Mouse (Mus musculus) olfactory bulb, adult 2 months (tissue): ENCODE measurements around the gene Ms4a4c. TPM values are rescaled to one million over a fixed set of nuclear protein-coding genes. Genes with fewer than 3 reads are reported as not detected.
"Not testable (repeated sequence)": the region's sequence is repeated elsewhere in the genome, so short reads cannot be mapped to it uniquely, and the experiment has no call there.

Source experiments
- H3K27ac ChIP-seq: fragments of 200-500 bp; 2 replicates; pipeline ENCODE4 v1.5.1; 2012; ENCODE audit warnings: low read depth, low read length; ENCODE audit not compliant: insufficient read depth
- H3K4me1 ChIP-seq: fragments of 200-500 bp; 2 replicates; pipeline ENCODE4 v1.6.1; 2012; ENCODE audit warnings: low read length; ENCODE audit not compliant: control insufficient read depth, insufficient read depth
- H3K4me3 ChIP-seq: fragments of 200-500 bp; 2 replicates; pipeline ENCODE4 v1.5.1; 2012; ENCODE audit warnings: mild to moderate bottlenecking, low read depth, low read length, moderate library complexity; ENCODE audit not compliant: insufficient read depth
- CTCF ChIP-seq: fragments of 200-500 bp; IDR thresholded peaks from 2 replicates; pipeline ENCODE4 v1.5.1; 2012; ENCODE audit warnings: low read depth, mild to moderate bottlenecking, low read length, moderate library complexity; ENCODE audit not compliant: insufficient read depth
- POLR2A ChIP-seq: fragments of 200-500 bp; IDR thresholded peaks from 2 replicates; pipeline ENCODE4 v1.6.1; 2012; ENCODE audit warnings: mild to moderate bottlenecking, low read depth, low read length, moderate library complexity; ENCODE audit not compliant: insufficient read depth
- WGBS: fragments of 180-500 bp; shearing (Covaris S2); methylation state at CpG from one replicate; pipeline ENCODE4 v1.1.7; 2018; 5-methylcytosine and 5-hydroxymethylcytosine counted together
- polyA plus RNA-seq: library from polyadenylated mRNA; stranded (reverse); fragments of >200 nt; gene quantifications from 2 replicates; pipeline ENCODE4 v1.2.4, GENCODE M21; 2012; ENCODE audit warnings: low replicate concordance; ENCODE audit not compliant: missing spikeins, insufficient read depth, insufficient read length

Ms4a4c gene
- polyA plus RNA-seq, 1 experiment: not detected

DNA sequence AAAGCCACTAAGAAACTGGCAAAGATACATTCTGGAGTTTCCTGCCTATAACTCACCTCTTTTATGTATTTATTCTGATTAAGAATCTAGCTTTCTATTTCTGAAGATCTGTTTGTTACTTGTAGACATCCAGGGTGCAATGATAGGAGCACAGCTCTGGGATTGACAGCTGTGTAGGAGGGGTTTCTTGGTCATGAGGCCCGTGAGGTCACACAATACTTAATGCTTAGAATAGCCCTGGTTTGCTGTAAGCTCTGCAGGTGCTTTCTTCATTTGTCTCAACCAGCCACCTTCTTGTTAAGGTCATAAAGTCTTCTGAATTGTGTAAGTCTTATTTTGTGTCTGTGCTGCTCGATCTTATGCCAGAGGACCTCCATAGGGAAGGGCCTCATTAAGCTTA is 15.6 kb upstream of the Ms4a4c start:
- H3K4me3 ChIP-seq: no peak overlapping the region
- TF ChIP-seq POLR2A (no peak), CTCF (no peak)
- H3K4me1 ChIP-seq: no peaks in the 10 kb centered on the region
- H3K27ac ChIP-seq: no peak overlapping the region
- 86% methylated on average over 2 of the region's 2 CpGs for whole genome bisulfite sequencing

DNA sequence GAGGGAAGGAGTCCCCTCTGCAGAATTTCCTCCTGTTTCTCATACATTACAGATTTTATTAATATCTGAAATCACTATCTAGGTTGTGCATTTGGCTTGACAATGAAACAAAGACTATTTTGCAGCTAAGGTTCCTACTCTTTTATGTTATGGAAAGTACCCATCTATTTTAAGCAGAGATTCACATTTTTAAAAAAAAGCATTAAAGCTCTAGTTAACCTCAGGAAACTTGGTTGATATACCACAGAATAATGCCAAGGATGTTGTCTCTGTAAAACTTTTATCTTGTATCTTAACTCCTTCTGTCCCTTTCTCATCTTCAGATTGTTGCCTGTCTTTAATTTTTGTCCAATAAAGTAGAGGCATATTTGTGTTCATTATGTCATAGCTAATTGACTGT is 8.8 kb upstream of the Ms4a4c start:
- no peak overlapping the region for H3K4me3 ChIP-seq
- TF ChIP-seq CTCF (no peak), POLR2A (no peak)

DNA sequence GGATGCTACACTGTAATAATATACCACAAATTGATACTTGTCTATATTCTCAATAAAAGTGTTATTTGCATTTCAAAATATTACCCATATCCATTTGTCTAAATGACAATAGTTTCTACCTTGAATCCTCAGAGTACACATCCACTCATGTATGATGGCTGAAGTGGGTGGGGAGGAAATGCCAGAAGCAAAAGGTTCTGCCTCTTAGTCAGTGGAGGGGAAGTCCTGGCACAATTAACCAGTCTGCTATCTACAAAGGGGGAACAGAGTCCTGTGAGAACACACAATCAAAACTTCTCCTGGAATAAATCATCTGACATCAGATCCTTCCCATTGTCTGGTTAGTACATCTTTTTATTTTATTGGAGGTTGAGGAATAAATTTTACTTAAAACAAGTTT is 2.9 kb downstream of the Ms4a4c start:
- no peak overlapping the region for H3K4me3 ChIP-seq
- H3K27ac ChIP-seq: no peak overlapping the region
- TF ChIP-seq CTCF: no peak
- TF ChIP-seq POLR2A: no peak
- no peaks in the 10 kb centered on the region for H3K4me1 ChIP-seq

More for the DNA sequence above, 8.8 kb upstream of the Ms4a4c start:
- no peaks in the 10 kb centered on the region for H3K4me1 ChIP-seq
- H3K27ac ChIP-seq: no peak overlapping the region

DNA sequence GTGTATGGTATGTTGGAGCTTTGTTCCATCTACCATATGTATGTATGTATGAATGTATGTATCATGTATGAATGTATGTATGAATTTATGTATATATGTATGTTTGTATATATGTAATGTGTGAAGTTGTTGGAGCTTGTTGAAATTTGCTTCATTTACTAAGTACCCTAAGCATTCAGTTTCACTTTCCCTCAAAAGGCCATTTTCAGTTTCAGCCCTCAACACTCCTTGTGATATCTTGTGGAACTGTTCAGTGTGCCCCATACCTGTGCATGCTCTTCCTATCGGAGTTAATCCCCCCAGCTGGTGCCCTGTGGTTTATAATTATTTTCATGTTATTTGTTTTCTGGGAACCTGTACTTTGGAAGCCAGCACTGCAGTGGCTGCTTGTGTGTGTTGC is 4.0 kb downstream of the Ms4a4c start:
- H3K4me3 ChIP-seq: no peak overlapping the region
- no peaks in the 10 kb centered on the region for H3K4me1 ChIP-seq
- TF ChIP-seq CTCF: no peak
- TF ChIP-seq POLR2A: no peak
- 95% methylated on average over 1 of the region's 1 CpGs for WGBS
- H3K27ac ChIP-seq: no peak overlapping the region

DNA sequence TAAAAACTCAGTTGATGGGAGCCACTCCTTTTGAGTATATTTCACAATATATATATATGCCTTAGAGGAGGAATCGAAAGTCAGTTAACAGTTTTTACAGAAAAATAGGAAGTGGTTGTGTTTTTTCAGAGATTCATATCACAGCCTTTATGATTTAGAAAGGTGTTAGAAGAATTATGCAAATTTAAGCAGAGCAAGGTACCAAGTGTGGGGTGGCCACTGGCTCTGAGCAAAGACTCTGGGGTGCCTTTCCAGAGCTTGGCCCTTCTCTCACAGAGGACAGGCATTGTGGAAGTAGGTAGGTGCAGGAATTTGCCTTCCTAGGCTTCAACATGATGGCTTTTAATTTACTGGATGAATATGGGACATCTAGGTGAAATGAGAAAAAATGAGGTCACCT is 7.1 kb downstream of the Ms4a4c start:
- H3K27ac ChIP-seq: no peak overlapping the region
- TF ChIP-seq POLR2A (no peak), CTCF (no peak)
- H3K4me3 ChIP-seq: no peak overlapping the region
- WGBS: 87% methylated on average over 1 of the region's 1 CpGs
- H3K4me1 ChIP-seq: no peaks in the 10 kb centered on the region

DNA sequence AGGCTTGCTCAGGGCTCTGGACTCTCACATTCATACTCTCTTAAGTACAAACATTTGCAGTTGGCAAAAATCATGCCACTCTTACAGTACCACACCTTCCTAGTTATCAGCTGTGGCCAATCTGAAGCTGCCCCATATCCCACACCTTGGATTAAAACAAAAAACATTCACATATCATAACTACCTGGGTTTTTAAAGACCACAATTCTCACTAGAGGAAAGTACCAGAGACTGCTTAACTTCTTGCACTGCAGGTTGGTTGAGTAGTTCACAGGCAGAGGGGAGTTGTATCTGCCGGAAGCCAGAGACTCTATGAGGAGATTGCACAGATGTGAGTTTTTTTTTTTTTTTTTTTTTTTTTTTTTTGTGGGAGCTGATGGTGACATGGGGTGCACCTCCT is 9.5 kb downstream of the Ms4a4c start:
- H3K4me3 ChIP-seq: no peak overlapping the region
- TF ChIP-seq POLR2A: no peak
- no peak for TF ChIP-seq CTCF
- WGBS: 97% methylated on average over 1 of the region's 1 CpGs
- H3K4me1 ChIP-seq: no peaks in the 10 kb centered on the region
- no peak overlapping the region for H3K27ac ChIP-seq

DNA sequence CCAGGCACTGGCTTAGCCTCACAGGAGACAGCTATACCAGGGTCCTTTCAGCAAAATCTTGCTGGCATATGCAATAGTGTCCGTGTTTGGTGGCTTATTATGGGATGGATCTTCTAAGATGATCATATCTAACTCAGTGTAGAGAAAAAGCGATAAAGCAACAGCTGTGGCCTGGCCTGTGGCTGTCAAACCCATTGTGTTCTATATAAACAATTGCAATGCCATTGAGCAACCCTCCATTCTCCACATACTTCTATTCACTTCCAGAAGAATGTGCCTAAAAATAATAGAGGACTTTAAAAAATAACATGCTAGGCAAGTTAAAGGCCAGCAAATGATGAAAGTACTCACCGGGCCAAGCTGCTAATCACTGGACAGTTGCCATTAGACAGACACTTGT is 11.0 kb downstream of the Ms4a4c start:
- TF ChIP-seq CTCF (no peak), POLR2A (no peak)
- WGBS: 74% methylated on average over 3 of the region's 3 CpGs
- Histone ChIP-seq H3K4me3 (no peak overlapping the region), H3K4me1 (no peaks in the 10 kb centered on the region), H3K27ac (no peak overlapping the region)

DNA sequence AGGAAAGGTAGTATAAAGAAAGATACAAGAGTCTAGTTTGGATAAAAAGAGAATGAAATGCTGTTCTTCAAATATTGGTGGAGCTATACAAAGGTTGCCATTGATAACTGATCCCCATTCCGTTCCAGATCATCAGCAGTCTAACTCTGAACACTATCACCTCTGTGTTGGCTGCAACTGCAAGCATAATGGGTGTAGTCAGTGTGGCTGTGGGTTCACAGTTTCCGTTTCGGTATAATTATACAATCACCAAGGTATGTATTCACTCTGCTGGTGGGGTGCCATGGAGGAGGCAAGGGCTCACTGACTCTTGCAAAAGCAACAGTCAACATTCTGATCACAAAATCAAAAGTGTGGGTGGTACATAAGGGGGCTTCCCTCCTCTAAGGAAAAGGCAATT is 14.3 kb downstream of the Ms4a4c start:
- WGBS: 43% methylated on average over 3 of the region's 3 CpGs
- H3K4me3 ChIP-seq, H3K27ac ChIP-seq, H3K4me1 ChIP-seq: not testable (repeated sequence)

DNA sequence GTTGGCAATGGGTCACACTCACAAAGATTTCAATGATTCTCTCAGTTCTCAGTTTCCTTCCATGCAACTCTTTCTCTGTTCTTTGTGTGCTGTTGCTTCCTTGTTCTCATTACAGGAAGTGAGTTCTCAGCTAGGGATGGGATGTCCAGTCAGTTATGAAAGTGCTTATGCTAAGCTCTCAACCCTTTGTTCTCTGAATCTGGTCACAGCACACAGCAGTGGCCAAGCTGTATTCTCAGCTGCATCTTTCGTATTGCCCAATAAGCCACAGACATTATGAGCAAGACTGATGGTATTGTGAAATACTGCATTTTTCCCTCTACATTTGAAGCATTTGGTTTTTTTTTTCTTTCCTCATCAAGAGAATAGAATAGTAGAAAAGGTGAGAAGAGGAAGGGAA is 26.6 kb downstream of the Ms4a4c start:
- WGBS: 83% methylated on average over 1 of the region's 1 CpGs
- not testable (repeated sequence) for H3K4me1 ChIP-seq, H3K4me3 ChIP-seq, H3K27ac ChIP-seq

DNA sequence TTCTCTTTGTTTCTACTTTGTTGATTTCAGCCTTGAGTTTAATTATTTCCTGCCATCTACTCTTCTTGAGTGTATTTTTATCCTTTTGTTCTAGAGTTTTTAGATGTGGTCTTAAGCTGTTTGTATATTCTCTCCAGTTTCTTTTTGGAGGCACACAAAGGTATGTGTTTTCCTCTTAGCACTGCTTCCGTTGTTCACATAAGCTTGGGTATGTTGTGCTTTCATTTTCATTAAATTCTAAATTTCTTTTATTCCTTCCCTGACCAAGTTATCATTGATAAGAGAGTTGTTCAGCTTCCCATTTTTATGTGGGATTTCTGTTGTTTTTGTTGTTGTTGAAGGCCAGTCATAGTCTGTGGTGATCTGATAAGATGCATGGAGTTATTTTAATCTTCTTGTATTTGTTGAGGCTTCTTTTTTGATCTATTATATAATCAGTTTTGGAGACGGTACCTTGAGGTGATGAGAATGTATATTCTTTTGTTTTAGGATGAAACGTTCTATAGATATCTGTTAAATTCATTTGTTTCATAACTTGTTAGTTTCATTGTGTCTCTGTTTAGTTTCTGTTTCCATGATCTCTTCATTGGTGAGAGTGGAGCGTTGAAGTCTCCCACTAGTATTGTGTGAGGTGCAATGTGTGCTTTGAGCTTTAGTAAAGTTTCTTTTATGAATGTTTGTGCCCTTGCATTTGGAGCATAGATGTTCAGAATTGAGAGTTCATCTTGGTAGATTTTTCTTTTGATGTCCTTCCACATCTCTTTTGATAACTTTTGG is 30.7 kb downstream of the Ms4a4c start:
- no peaks in the 10 kb centered on the region for H3K4me1 ChIP-seq
- 84% methylated on average over 4 of the region's 4 CpGs for WGBS
- no peak overlapping the region for H3K4me3 ChIP-seq
- no peak overlapping the region for H3K27ac ChIP-seq
- TF ChIP-seq CTCF: no peak
- TF ChIP-seq POLR2A: no peak
